Mouse (Mus musculus) olfactory bulb, adult 2 months (tissue): ENCODE data around the gene Rybp.

Source experiments
- CTCF ChIP-seq: fragments of 200-500 bp; IDR thresholded peaks from 2 replicates; pipeline ENCODE4 v1.5.1; 2012; ENCODE audit warnings: low read depth, mild to moderate bottlenecking, low read length, moderate library complexity; ENCODE audit not compliant: insufficient read depth
- POLR2A ChIP-seq: fragments of 200-500 bp; IDR thresholded peaks from 2 replicates; pipeline ENCODE4 v1.6.1; 2012; ENCODE audit warnings: mild to moderate bottlenecking, low read depth, low read length, moderate library complexity; ENCODE audit not compliant: insufficient read depth

GRCm38 (mm10) chr6:100223435-100223834 is 63.9 kb downstream of the Rybp start:
- TF ChIP-seq CTCF (no peak), POLR2A (no peak)
